Mouse (Mus musculus) neural tube, embryonic 15.5 days (tissue): ENCODE data around the gene Il21r. TPM values are rescaled to one million over a fixed set of nuclear protein-coding genes. Genes with fewer than 3 reads are reported as not detected.

Source experiments
- ATAC-seq: fragments of 200-750 bp; cut with Nextera tagmentation; 2 replicates; pipeline ENCODE4 v1.8.0; 2017; ENCODE audit warnings: mild to moderate bottlenecking, moderate TSS enrichment, moderate library complexity; ENCODE audit not compliant: low FRiP score
- H3K27ac ChIP-seq: fragments of 300-500 bp; sonication (generic); replicated peaks from 2 replicates; pipeline ENCODE4 v1.5.1; 2015; ENCODE audit warnings: mild to moderate bottlenecking, inconsistent platforms
- H3K27me3 ChIP-seq: fragments of 300-500 bp; sonication (generic); replicated peaks from 2 replicates; pipeline ENCODE4 v1.6.1; 2015; ENCODE audit warnings: inconsistent platforms
- H3K36me3 ChIP-seq: fragments of 300-500 bp; sonication (generic); 2 replicates; pipeline ENCODE4 v1.6.1; 2015; ENCODE audit warnings: inconsistent platforms
- H3K4me1 ChIP-seq: fragments of 300-500 bp; sonication (generic); 2 replicates; pipeline ENCODE4 v1.6.1; 2015; ENCODE audit warnings: inconsistent platforms
- H3K4me2 ChIP-seq: fragments of 300-500 bp; sonication (generic); 2 replicates; pipeline ENCODE4 v1.6.1; 2015; ENCODE audit warnings: inconsistent platforms, mild to moderate bottlenecking, moderate library complexity
- H3K4me3 ChIP-seq: fragments of 300-500 bp; sonication (generic); replicated peaks from 2 replicates; pipeline ENCODE4 v1.5.1; 2015; ENCODE audit warnings: mild to moderate bottlenecking, inconsistent platforms
- H3K9ac ChIP-seq: fragments of 300-500 bp; sonication (generic); replicated peaks from 2 replicates; pipeline ENCODE4 v1.6.1; 2015; ENCODE audit warnings: mild to moderate bottlenecking, inconsistent platforms
- H3K9me3 ChIP-seq: fragments of 300-500 bp; sonication (generic); replicated peaks from 2 replicates; pipeline ENCODE4 v1.6.1; 2016; ENCODE audit warnings: inconsistent platforms
- WGBS: fragments of 180-500 bp; shearing (Covaris S2); methylation state at CpG from one replicate; pipeline ENCODE4 v1.1.7; 2015; ENCODE audit warnings: mixed read lengths; 5-methylcytosine and 5-hydroxymethylcytosine counted together
- polyA plus RNA-seq: library from polyadenylated mRNA; unstranded; fragments of >200 nt; fragmentation: Nextera tagmentation; extraction: Ambion mirVana; gene quantifications from 2 replicates; pipeline ENCODE4 v1.2.1, GENCODE M21; 2015

Il21r gene
- polyA plus RNA-seq, 1 experiment from 2014 or later, result 0.35 TPM

DNA sequence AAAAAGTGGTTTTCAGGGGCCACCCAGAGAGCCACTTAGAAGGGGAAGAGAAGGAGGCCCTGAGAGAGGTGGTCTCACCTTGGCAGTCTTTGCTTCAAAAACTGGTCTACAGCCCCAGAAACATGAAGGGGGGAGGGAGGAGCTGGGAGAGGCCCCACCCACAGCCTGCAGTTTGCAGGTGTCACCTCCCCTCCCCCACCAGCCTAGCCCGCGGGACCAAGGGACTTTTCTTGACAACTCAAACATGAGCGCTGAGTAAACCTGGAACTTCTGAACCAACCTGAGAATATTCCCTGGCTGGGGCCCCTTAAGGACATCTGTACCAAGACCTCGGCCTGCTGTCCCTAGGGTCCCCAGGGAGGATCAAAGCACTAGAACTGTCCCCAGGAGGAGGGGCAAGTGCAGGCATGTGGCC, 2.5 kb downstream of the Il21r start:
- 73% methylated on average over 4 of the region's 4 CpGs for WGBS

DNA sequence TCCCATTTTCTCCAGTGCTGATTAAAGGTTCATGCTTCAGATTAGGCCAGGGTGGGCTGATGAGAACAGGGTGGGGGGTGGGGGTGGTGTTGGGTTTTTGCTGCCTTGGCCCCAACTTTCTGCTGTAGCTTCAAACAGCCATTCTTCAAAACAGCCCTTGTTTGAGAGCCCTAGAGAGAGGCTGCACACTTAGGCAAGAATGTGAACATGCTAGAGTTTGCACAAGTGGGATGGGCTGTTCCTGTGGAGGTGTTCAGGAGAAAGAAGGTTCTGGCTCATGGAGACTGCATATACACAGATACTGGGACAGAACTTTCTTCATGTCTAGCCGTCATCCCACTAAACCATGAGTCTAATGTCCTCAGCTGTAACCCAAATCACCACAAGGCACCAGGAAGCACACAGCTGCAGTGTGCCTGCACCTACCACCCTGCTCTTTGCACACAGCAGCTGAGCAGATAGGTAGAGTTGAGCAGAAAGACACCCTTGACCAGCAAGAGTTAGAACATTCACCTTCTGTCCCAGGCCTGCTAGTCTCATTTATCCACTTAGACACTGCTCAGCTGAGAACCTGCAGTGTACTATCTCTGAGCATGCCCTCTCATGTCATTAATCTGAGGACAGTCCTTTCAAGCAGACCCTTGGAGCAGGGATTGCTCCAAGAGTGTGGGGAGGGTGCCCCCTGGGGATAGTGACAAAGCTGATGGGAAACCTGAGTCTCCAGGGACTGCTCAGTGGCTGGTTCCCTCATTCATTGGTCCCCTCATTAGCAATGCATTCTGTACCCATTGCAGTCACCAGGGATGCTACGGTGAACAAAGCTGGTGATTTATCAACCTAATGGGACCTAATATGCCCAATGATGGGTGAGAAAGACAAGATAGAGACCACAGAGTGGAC, 3.3 kb downstream of the Il21r start:
- H3K36me3 ChIP-seq, result no peaks in the 10 kb centered on the region
- H3K4me1 ChIP-seq, result no peaks in the 10 kb centered on the region
- WGBS, result 57% methylated on average over 2 of the region's 2 CpGs
- no peak for ATAC-seq
- no peak overlapping the region for H3K4me3 ChIP-seq
- no peaks in the 10 kb centered on the region for H3K27me3 ChIP-seq
- H3K9me3 ChIP-seq, result 0 out of 2 replicates have a peak, but pooled peaks cover 3% of the 10 kb centered on the region
- no peak overlapping the region for H3K4me2 ChIP-seq
- H3K27ac ChIP-seq, result no peak overlapping the region
- no peak overlapping the region for H3K9ac ChIP-seq

More for the DNA sequence above, 2.5 kb downstream of the Il21r start:
- H3K4me1 ChIP-seq, result no peaks in the 10 kb centered on the region
- no peak overlapping the region for H3K4me2 ChIP-seq
- no peak overlapping the region for H3K27ac ChIP-seq
- no peak overlapping the region for H3K9ac ChIP-seq
- no peaks in the 10 kb centered on the region for H3K36me3 ChIP-seq
- H3K27me3 ChIP-seq, result no peaks in the 10 kb centered on the region
- 0 out of 2 replicates have a peak, but pooled peaks cover 3% of the 10 kb centered on the region for H3K9me3 ChIP-seq
- no peak for ATAC-seq
- H3K4me3 ChIP-seq, result no peak overlapping the region

- Histone ChIP-seq H3K4me2 (no peak overlapping the region), H3K9ac (no peak overlapping the region), H3K9me3 (0 out of 2 replicates have a peak, but pooled peaks cover 3% of the 10 kb centered on the region), H3K4me3 (no peak overlapping the region), H3K4me1 (no peaks in the 10 kb centered on the region), H3K27ac (no peak overlapping the region), H3K27me3 (no peaks in the 10 kb centered on the region), H3K36me3 (no peaks in the 10 kb centered on the region)
- no peak for ATAC-seq
- 63% methylated on average over 6 of the region's 6 CpGs for WGBS
Observed at GRCm38 (mm10) chr7:125607384-125608182, 4.4 kb downstream of the Il21r start.

DNA sequence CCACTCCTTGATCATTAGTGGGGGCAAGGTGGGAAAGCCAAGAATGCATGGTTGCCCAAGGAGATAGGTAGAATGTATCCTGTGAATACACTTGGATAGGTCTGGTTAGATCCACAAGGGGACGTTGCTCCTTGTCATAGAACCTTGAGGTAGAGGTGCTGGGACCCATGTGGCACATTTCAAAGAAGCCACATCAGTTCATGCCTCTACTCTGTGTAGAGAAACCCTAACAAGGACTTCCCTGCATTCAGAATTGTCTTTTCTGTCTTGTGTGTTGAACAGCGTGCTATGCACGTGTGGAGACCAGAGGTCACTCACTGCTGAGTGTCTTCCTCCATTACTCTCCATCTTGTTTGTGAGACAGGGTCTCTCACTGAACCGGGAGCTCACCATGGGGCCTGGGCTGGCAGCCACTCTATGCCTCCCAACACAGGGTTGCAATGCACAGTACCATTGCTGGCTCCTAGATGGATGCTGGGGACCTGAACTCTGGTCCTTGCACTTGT, 5.0 kb downstream of the Il21r start:
- no peaks in the 10 kb centered on the region for H3K4me1 ChIP-seq
- H3K27ac ChIP-seq, result no peak overlapping the region
- H3K4me2 ChIP-seq, result no peak overlapping the region
- ATAC-seq, result no peak
- WGBS, result 93% methylated on average over 4 of the region's 4 CpGs
- H3K4me3 ChIP-seq, result no peak overlapping the region
- no peak overlapping the region for H3K9ac ChIP-seq
- no peaks in the 10 kb centered on the region for H3K36me3 ChIP-seq
- no peaks in the 10 kb centered on the region for H3K27me3 ChIP-seq
- 0 out of 2 replicates have a peak, but pooled peaks cover 3% of the 10 kb centered on the region for H3K9me3 ChIP-seq

GRCm38 (mm10) chr7:125613579-125613978, 10.3 kb downstream of the Il21r start:
- Histone ChIP-seq H3K4me3 (no peak overlapping the region), H3K27ac (no peak overlapping the region), H3K9ac (no peak overlapping the region), H3K36me3 (no peaks in the 10 kb centered on the region), H3K9me3 (0 out of 2 replicates have a peak, but pooled peaks cover 3% of the 10 kb centered on the region), H3K4me2 (no peak overlapping the region), H3K4me1 (no peaks in the 10 kb centered on the region), H3K27me3 (no peaks in the 10 kb centered on the region)
- no peak for ATAC-seq
- WGBS, result 75% methylated on average over 5 of the region's 5 CpGs

DNA sequence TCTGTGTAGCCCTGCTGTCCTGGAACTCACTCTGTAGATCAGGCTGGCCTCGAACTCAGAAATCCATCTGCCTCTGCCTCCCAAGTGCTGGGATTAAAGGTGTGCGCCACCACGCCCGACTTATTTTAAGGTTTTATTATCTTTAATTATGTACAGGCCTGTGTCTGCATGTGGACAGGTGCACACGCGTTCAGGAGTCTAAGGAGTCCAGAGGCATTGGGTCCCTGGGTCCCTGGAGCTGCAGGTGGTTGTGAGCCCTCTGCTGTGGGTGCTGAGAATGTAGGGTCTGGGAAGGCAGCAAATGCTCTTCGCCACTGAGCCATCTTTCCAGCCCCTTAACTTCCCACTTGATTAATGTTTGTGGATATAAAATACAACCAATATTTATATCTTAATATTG, 12.2 kb downstream of the Il21r start:
- Histone ChIP-seq H3K9ac (no peak overlapping the region), H3K27ac (no peak overlapping the region), H3K4me1 (no peaks in the 10 kb centered on the region), H3K4me2 (no peak overlapping the region), H3K36me3 (no peaks in the 10 kb centered on the region), H3K9me3 (no peaks in the 10 kb centered on the region), H3K27me3 (no peaks in the 10 kb centered on the region), H3K4me3 (no peak overlapping the region)
- no peak for ATAC-seq
- WGBS, result 95% methylated on average over 7 of the region's 7 CpGs

DNA sequence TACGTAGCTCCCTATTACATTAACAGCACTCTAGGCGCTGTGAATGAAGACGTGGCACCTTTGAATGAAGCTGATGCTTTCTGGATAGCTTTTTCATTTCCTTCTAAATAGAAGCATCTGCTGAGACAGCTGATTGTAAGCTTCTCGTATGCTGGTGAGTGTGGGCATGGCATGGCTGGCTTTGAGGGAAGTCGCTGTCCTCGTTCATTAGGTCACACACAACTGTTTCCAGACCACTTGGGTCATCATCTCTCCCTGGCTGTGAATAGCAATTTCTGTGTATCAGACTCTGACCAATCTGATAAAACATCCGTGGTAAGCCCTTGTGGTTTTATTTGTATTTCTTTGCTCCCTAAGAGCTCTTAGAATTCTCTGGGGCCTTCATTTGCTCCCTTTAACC, 14.8 kb downstream of the Il21r start:
- H3K4me3 ChIP-seq, result no peak overlapping the region
- H3K27me3 ChIP-seq, result no peaks in the 10 kb centered on the region
- no peak overlapping the region for H3K4me2 ChIP-seq
- no peaks in the 10 kb centered on the region for H3K9me3 ChIP-seq
- no peaks in the 10 kb centered on the region for H3K36me3 ChIP-seq
- no peak overlapping the region for H3K9ac ChIP-seq
- H3K27ac ChIP-seq, result no peak overlapping the region
- no peaks in the 10 kb centered on the region for H3K4me1 ChIP-seq
- WGBS, result 87% methylated on average over 7 of the region's 7 CpGs
- no peak for ATAC-seq

DNA sequence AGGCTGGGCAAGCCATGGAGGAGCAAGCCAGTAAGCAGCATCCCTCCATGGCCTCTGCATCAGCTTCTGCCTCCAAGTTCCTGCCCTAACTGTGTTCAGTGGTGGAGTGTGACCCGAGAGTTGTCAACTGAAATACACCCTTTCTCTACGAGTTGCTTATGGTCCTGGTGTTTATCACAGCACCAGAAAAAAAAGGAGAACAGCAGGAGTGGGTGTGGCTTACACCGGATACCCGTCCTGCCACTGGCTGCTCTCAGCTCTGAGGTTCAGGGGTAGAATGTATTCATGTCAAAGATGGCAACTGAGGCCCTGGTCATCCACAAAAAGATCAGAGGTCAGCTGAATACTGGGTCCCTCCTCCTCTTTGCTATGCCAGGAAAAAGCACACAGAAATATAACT, 16.8 kb downstream of the Il21r start:
- H3K4me1 ChIP-seq, result no peaks in the 10 kb centered on the region
- no peaks in the 10 kb centered on the region for H3K27me3 ChIP-seq
- H3K36me3 ChIP-seq, result no peaks in the 10 kb centered on the region
- no peak overlapping the region for H3K4me2 ChIP-seq
- H3K9ac ChIP-seq, result no peak overlapping the region
- no peak for ATAC-seq
- WGBS, result 83% methylated on average over 4 of the region's 4 CpGs
- H3K27ac ChIP-seq, result no peak overlapping the region
- no peak overlapping the region for H3K4me3 ChIP-seq
- H3K9me3 ChIP-seq, result no peaks in the 10 kb centered on the region

DNA sequence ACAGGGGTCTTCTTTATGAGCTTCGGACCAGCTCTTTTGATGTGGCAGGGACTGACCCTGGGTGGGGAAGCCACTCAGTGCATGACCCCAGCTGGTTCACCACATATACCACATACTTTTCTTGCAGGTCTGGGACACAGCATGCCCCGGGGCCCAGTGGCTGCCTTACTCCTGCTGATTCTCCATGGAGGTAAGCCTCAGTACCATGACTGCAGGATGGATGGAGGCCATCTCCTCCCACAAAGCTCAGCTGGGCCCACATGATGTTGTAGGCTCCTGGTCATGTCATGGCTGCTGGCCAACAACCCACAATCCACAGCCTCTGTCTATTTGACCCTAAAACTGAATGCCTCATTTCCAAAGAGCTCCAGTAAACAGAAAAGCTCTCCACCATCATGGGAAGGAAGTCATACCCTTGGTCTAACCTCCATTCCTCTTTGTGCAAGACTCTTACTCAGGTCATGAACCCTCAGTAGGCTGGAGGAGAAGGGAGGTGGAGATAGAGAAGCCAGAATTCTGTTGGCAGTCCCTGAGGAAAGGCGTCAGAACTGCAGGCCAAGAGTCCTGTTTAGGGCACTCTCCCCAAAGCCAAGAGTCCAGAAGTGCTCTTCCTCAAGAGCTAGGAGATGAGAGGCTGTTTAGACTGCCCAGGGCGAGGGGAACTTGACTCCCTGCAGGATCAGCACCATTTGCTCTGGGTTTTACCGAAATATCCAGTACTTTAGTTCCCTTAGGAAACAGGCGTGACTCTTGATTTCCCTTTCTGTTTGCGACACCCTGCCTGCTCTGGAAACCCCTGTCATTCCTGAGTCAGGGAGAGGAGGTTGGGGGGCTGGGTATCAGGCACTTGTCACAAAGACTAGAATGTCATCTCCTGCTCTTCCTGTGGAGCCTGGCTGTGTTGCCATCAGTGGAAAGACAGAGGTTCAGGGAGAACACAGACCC, 19.8 kb downstream of the Il21r start:
- no peak overlapping the region for H3K27ac ChIP-seq
- H3K9me3 ChIP-seq, result no peaks in the 10 kb centered on the region
- no peaks in the 10 kb centered on the region for H3K36me3 ChIP-seq
- no peak overlapping the region for H3K9ac ChIP-seq
- no peaks in the 10 kb centered on the region for H3K27me3 ChIP-seq
- no peak overlapping the region for H3K4me2 ChIP-seq
- 81% methylated on average over 7 of the region's 7 CpGs for WGBS
- no peaks in the 10 kb centered on the region for H3K4me1 ChIP-seq
- no peak overlapping the region for H3K4me3 ChIP-seq
- ATAC-seq, result no peak

DNA sequence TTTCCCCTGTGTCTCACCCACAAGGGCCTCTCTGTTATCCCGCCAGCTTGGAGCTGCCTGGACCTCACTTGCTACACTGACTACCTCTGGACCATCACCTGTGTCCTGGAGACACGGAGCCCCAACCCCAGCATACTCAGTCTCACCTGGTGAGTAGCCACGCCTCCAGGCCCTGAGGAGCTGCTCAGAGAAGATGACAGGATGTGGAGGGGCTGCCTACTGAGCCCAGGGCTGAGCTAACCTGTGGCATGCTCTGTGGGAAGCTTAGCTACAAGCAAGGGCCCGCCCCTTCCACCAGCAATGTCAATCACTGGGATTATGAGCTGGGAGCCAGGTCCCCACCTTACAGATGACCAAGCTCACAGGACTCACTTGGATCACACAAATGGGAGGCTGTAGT, 22.0 kb downstream of the Il21r start:
- Histone ChIP-seq H3K4me2 (no peak overlapping the region), H3K9me3 (no peaks in the 10 kb centered on the region), H3K4me1 (no peaks in the 10 kb centered on the region), H3K27ac (no peak overlapping the region), H3K9ac (no peak overlapping the region), H3K36me3 (no peaks in the 10 kb centered on the region), H3K4me3 (no peak overlapping the region), H3K27me3 (no peaks in the 10 kb centered on the region)
- WGBS, result 75% methylated on average over 4 of the region's 4 CpGs
- no peak for ATAC-seq

DNA sequence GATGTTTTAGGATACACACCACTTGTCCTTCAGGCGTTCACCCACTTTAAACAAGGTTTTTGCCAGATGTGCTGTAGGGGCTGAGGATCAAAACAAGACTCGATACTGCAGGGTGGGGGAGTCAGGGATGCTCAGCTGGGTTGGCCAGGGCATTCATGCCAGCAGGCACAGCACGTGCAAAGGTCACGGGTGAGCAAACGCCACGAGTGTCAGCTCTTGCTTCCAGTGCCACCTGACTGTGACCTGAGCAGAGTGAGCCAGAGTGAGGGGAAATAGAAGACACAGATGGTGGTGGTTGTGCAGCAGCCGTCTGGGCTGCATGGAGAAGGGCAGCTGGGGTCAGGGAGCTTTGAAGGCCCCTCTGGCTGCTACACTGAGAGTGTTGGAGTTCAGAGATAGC, 22.6 kb downstream of the Il21r start:
- Histone ChIP-seq H3K27ac (no peak overlapping the region), H3K4me2 (no peak overlapping the region), H3K27me3 (no peaks in the 10 kb centered on the region), H3K9me3 (no peaks in the 10 kb centered on the region), H3K9ac (no peak overlapping the region), H3K4me3 (no peak overlapping the region), H3K4me1 (no peaks in the 10 kb centered on the region), H3K36me3 (no peaks in the 10 kb centered on the region)
- 70% methylated on average over 7 of the region's 7 CpGs for whole genome bisulfite sequencing
- ATAC-seq, result no peak
